Mouse (Mus musculus) fibroblast of lung, adult 2 months (primary cell): ENCODE measurements around the gene Gm614.
A peak's percentile ranks its signal among the peaks of the same experiment; 100 is the strongest.

Experiments used
- DNase-seq: peaks from one replicate; pipeline ENCODE4 v3.0.0-alpha.2; 2011; ENCODE audit warnings: low read depth

The Gm614 gene

GRCm38 (mm10) chrX:101256603-101257002, 7.2 kb downstream of the Gm614 start:
- no peak for DNase-seq

DNA sequence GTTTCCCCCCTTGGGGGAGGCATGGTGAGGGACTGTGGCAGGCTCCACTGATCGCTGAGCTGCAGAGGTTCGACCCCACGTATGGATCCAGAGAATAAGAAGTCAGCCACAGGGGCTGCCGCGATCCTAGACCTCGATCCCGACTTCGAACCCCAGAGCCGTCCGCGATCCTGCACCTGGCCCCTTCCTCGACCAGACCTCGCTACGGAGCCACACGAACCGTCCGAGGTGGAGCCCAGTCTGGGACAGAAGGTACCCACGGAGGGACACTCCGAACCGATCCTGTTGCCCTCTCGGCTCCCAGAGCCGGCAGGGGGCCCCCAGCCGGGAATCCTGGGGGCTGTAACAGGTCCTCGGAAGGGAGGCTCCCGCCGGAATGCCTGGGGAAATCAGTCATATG, 9.1 kb downstream of the Gm614 start:
- no peak for DNase-seq

DNA sequence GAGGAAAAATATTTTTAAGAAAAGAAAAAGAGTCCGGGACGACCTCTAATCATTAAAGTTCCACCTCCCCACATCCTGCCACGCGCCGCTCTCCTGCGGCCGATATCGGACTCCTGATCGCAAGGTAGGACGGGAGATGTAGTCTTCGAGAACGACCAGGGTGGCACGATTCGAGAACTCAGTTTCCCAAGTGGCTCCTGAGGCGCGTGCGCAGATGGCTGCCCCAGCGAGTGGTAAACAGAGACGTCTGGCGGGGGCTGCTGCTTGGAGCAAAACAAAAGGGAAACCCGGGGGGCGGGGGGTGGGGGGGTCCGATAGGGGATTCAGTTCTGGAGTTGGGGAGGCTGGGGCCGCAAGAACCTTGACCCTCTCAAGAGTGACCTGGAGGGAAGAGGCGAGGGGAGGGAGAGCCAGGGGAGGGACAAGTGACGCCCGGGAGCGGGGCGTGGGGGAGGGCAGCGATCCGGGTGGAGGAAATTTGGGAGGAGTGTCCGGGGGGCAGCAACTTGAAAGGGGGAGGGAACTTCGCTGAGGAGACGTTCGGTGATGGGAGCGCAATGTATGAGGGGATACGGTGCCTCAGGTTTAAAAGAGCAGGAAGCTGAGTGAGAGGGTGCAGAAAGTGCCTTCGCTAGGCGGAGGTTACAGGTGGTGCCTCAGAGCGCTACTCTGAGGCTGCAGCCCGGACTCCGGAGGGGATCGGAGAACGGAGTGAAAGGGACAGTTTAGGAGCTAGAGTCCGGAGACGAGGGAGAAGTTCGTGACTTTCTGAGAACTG, 9.7 kb downstream of the Gm614 start, which contains the start of gene Foxo4:
Gene Foxo4, plus strand, starts transcription at position 577 of the 778 bp plus-strand sequence.
- DNase-seq = peak; percentile 69

GRCm38 (mm10) chrX:101245011-101245410, 18.8 kb downstream of the Gm614 start:
- DNase-seq = no peak

- DNase-seq = no peak
Observed at GRCm38 (mm10) chrX:101222796-101223162, 41.0 kb downstream of the Gm614 start.

GRCm38 (mm10) chrX:101221834-101222795, 41.7 kb downstream of the Gm614 start, which contains the start of gene Snx12:
Gene Snx12 (minus strand): TSS chrX:101222563.
- peak; percentile 76 for DNase-seq
